Mouse (Mus musculus) forebrain, embryonic 10.5 days (tissue): ENCODE data around the gene Meis2. TPM values are rescaled to one million over a fixed set of nuclear protein-coding genes. Genes with fewer than 3 reads are reported as not detected.

ENCODE experiments used
- DNase-seq: peaks from one replicate; pipeline ENCODE4 v3.0.0-alpha.2; 2017; ENCODE audit warnings: low spot score; ENCODE audit errors: extremely low spot score
- H3K27ac ChIP-seq: fragments of 300-500 bp; sonication (generic); 2 replicates; pipeline ENCODE4 v1.5.1; 2016; ENCODE audit warnings: mild to moderate bottlenecking
- H3K27me3 ChIP-seq: fragments of 300-500 bp; sonication (generic); 2 replicates; pipeline ENCODE4 v1.6.1; 2016; ENCODE audit warnings: mild to moderate bottlenecking; ENCODE audit not compliant: poor library complexity, severe bottlenecking
- H3K36me3 ChIP-seq: fragments of 300-500 bp; sonication (generic); replicated peaks from 2 replicates; pipeline ENCODE4 v1.6.1; 2016; ENCODE audit warnings: mild to moderate bottlenecking, moderate library complexity
- H3K4me1 ChIP-seq: fragments of 300-500 bp; sonication (generic); 2 replicates; pipeline ENCODE4 v1.6.1; 2016
- H3K4me3 ChIP-seq: fragments of 300-500 bp; sonication (generic); 2 replicates; pipeline ENCODE4 v1.5.1; 2016; ENCODE audit warnings: mild to moderate bottlenecking, moderate library complexity
- H3K9me3 ChIP-seq: fragments of 300-500 bp; sonication (generic); 2 replicates; pipeline ENCODE4 v1.6.1; 2016; ENCODE audit warnings: mild to moderate bottlenecking, moderate library complexity
- WGBS: fragments of 180-500 bp; shearing (Covaris S2); methylation state at CpG from one replicate; pipeline ENCODE4 v1.1.7; 2016; 5-methylcytosine and 5-hydroxymethylcytosine counted together
- polyA plus RNA-seq: library from polyadenylated mRNA; unstranded; fragments of >200 nt; fragmentation: Nextera tagmentation; extraction: Ambion mirVana; gene quantifications from 2 replicates; pipeline ENCODE4 v1.2.1, GENCODE M21; 2016

The Meis2 gene
- polyA plus RNA-seq, 1 experiment from 2014 or later: 32.5 TPM

- no peak overlapping the region for H3K27ac ChIP-seq
- no peak for DNase-seq
- H3K36me3 ChIP-seq: 0 out of 2 replicates have a peak, but pooled peaks cover 4% of the 10 kb centered on the region
- WGBS: 85% methylated on average over 4 of the region's 4 CpGs
- H3K9me3 ChIP-seq: no peaks in the 10 kb centered on the region
- no peak overlapping the region for H3K4me3 ChIP-seq
- 0 out of 2 replicates have a peak, but pooled peaks cover 3% of the 10 kb centered on the region for H3K27me3 ChIP-seq
- H3K4me1 ChIP-seq: peaks cover 40% of the 10 kb centered on the region
These were observed 176.4 kb downstream of the Meis2 start for GRCm38 (mm10) chr2:115889212-115889611.

DNA sequence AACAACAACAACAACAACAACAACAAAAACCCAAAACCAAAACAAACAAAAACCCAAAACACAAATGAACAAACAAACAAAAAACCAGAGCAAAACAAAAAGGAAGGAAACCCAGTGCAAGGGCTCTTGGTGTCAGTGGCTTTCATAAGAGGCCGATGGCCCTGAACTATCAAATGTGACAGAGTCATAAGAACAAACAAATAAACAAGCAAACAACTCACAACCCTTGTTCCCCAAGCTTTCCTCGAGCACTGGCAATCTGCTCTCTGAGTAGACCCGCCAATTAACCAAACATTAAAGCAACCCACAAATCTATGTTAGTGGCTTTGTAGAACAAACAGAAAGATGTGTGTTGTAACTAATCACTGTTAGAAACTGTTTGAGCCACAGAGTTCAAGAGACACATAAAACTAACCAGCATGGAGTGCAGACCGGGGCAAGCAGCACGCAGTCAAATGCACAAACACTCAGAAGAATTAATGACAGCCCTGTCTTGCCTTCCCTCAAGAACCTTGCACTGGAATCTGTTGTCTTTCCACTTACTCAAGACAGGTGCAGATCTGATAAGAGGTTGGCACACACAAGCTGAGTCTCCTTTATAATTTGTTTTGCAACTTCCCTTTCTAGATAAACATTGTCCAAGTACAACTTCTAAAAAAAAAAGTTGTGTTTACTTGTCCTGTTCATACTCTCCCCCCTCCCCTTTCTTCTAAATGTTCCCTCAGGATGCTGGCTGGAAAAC lies 177.1 kb downstream of the Meis2 start:
- peaks cover 47% of the 10 kb centered on the region for H3K4me1 ChIP-seq
- 0 out of 2 replicates have a peak, but pooled peaks cover 3% of the 10 kb centered on the region for H3K27me3 ChIP-seq
- H3K36me3 ChIP-seq: 0 out of 2 replicates have a peak, but pooled peaks cover 4% of the 10 kb centered on the region
- no peaks in the 10 kb centered on the region for H3K9me3 ChIP-seq
- H3K27ac ChIP-seq: no peak overlapping the region
- DNase-seq: no peak
- 86% methylated on average over 5 of the region's 5 CpGs for WGBS
- no peak overlapping the region for H3K4me3 ChIP-seq

DNA sequence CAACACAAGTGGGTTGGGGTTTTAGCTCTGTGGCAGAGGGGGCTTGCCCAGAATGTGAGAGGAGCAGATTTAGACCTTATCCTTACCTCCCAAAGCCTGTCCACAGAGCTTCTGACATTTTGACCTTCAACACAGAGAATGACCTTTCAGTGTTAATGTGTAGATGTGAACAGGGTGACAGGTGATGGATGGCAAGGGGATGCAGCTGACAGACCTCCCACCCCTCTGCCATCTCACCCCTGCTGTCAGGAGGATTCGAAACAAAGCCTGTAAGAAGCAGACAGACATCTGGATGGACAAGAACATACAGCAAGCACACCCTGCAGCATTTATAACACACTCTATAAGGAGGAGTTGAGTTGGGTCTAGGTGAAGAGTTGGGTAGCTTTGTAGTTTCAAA lies 178.0 kb downstream of the Meis2 start:
- no peak for DNase-seq
- Histone ChIP-seq H3K4me3 (no peak overlapping the region), H3K36me3 (0 out of 2 replicates have a peak, but pooled peaks cover 4% of the 10 kb centered on the region), H3K9me3 (no peaks in the 10 kb centered on the region), H3K27me3 (0 out of 2 replicates have a peak, but pooled peaks cover 3% of the 10 kb centered on the region), H3K4me1 (peaks cover 44% of the 10 kb centered on the region), H3K27ac (no peak overlapping the region)
- 79% methylated on average over 1 of the region's 1 CpGs for WGBS

DNA sequence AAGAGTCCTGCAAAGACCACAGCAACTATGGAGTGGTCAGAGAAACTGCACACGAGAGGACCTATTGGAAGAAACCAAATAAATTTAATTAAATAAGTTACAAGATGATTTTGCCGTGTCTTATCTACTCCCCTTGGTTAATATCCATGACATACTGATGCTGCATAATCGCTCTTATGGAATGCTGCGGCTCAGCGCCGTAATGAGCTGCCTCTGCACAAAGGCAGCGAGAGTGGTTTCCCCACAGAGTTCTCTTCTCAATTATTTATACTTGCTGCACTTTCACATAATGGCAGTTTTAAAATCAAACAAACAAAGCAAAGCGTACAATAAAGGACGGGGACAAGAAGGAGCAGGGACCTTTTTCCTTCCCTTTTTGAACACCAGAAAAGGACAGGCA lies 181.5 kb downstream of the Meis2 start:
- Histone ChIP-seq H3K36me3 (0 out of 2 replicates have a peak, but pooled peaks cover 4% of the 10 kb centered on the region), H3K27ac (no peak overlapping the region), H3K9me3 (no peaks in the 10 kb centered on the region), H3K27me3 (no peaks in the 10 kb centered on the region; the same call in 1 of the 2 replicates), H3K4me1 (peaks cover 43% of the 10 kb centered on the region), H3K4me3 (no peak overlapping the region)
- no peak for DNase-seq
- 43% methylated on average over 9 of the region's 9 CpGs for WGBS

GRCm38 (mm10) chr2:115883520-115883919 lies 182.1 kb downstream of the Meis2 start:
- peaks cover 37% of the 10 kb centered on the region for H3K4me1 ChIP-seq
- DNase-seq: no peak
- no peaks in the 10 kb centered on the region for H3K9me3 ChIP-seq
- peaks cover 7% of the 10 kb centered on the region for H3K27me3 ChIP-seq
- H3K36me3 ChIP-seq: 0 out of 2 replicates have a peak, but pooled peaks cover 4% of the 10 kb centered on the region
- WGBS: 72% methylated on average over 10 of the region's 10 CpGs
- H3K27ac ChIP-seq: no peak overlapping the region
- no peak overlapping the region for H3K4me3 ChIP-seq

GRCm38 (mm10) chr2:115875802-115876531 lies 189.7 kb downstream of the Meis2 start:
- DNase-seq: no peak
- Histone ChIP-seq H3K27ac (no peak overlapping the region), H3K4me1 (peaks cover 34% of the 10 kb centered on the region), H3K9me3 (no peaks in the 10 kb centered on the region), H3K4me3 (no peak overlapping the region), H3K27me3 (peaks cover 10% of the 10 kb centered on the region), H3K36me3 (no peaks in the 10 kb centered on the region)
- 76% methylated on average over 8 of the region's 8 CpGs for WGBS

DNA sequence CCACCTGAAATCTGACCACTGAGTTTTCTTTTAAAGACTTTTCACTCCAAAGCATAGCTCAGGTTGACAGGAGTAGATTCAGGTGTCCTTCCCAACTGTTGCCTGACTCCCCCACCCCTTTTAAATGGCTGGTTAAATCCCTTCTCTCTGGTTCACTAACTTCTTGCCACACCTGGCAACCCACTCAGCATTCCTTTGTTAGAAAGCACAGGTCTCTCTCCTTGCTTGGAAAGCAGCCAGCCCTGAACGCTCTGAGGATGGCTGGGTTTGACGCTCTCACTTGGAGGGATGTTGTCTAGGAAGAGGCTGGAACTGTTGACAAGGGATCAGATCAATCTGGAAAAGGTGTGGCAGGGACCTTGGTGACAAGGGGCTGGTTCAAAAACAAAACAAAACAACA lies 192.8 kb downstream of the Meis2 start:
- no peaks in the 10 kb centered on the region for H3K36me3 ChIP-seq
- peaks cover 55% of the 10 kb centered on the region for H3K4me1 ChIP-seq
- DNase-seq: no peak
- H3K27ac ChIP-seq: no peak overlapping the region; the same call in 1 of the 2 replicates
- no peak overlapping the region for H3K4me3 ChIP-seq
- WGBS: 18% methylated on average over 2 of the region's 2 CpGs
- H3K9me3 ChIP-seq: no peaks in the 10 kb centered on the region
- peaks cover 10% of the 10 kb centered on the region; the same call in 1 of the 2 replicates for H3K27me3 ChIP-seq

DNA sequence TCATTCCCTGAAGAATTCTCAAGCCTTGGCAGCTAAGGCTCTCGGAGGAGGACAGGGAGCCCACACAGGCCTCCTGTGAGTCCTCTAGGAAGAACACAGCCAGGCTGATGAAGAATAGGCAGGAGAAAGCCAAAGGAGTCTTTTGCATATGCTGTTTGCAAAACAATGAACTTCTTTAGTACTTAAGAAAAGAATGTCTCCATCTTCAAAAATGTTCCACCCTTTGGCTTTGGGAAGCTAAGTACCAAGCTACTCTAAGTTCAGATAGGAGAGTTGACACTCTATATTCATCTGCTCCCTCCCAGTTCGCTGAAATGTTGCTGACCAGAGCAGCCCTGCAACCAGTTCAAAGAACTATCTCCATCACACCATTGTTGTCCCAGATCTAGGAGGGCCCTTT lies 195.7 kb downstream of the Meis2 start:
- Histone ChIP-seq H3K27ac (peak overlapping the region; percentile 53; the same call in 1 of the 2 replicates), H3K9me3 (no peaks in the 10 kb centered on the region), H3K4me1 (peaks cover 61% of the 10 kb centered on the region), H3K36me3 (peaks cover 16% of the 10 kb centered on the region), H3K27me3 (peaks cover 26% of the 10 kb centered on the region), H3K4me3 (no peak overlapping the region)
- no peak for DNase-seq
- WGBS: 28% methylated on average over 2 of the region's 2 CpGs

DNA sequence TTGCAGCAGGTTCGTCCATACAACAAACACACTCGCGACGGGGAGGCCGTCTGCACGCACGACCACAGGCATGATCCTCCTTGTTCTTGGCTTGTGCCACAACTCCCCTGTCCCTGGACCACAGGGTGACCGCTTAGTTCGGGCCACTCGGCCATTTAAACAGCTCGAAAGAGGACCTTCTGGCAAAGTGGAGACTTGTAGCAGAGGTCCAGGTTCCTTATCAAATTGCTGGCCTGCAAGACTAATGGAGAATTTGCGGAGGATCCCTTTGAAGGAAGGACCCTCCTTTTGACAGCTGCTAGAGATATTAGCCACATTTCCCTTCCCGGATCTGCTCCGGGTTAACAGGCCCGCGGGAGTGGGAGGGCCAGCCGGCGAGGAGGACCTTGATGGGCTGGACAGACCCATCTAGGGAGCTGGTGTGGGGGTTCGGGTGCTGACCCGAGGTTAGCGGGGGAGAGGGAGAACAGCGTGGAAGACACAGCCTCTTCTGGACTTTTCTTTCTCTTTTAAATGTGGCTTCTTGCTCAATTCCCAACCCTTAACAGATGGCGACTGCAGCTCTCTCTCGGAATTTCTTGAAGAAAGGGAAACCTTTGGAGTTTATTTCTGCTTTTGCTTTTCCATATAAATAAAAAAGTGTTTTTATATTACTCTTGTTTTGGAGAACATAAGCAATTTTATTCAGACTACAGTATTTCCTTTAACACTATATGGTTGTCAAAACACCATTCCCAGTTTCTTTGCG lies 204.9 kb downstream of the Meis2 start:
- peaks cover 12% of the 10 kb centered on the region for H3K36me3 ChIP-seq
- peaks cover 78% of the 10 kb centered on the region for H3K27me3 ChIP-seq
- peak overlapping the region; percentile 51 for H3K4me3 ChIP-seq
- peak overlapping the region; percentile 66 for H3K27ac ChIP-seq
- peaks cover 55% of the 10 kb centered on the region for H3K4me1 ChIP-seq
- DNase-seq: peak; percentile 54
- H3K9me3 ChIP-seq: no peaks in the 10 kb centered on the region
- 1% methylated on average over 25 of the region's 25 CpGs for WGBS

GRCm38 (mm10) chr2:115860141-115860480 lies 205.5 kb downstream of the Meis2 start:
- peak overlapping the region; percentile 51 for H3K4me3 ChIP-seq
- H3K4me1 ChIP-seq: peaks cover 61% of the 10 kb centered on the region
- H3K27me3 ChIP-seq: peaks cover 85% of the 10 kb centered on the region
- DNase-seq: peak; percentile 36
- WGBS: 1% methylated on average over 15 of the region's 15 CpGs
- peak overlapping the region; percentile 66 for H3K27ac ChIP-seq
- no peaks in the 10 kb centered on the region for H3K9me3 ChIP-seq
- H3K36me3 ChIP-seq: peaks cover 12% of the 10 kb centered on the region

- peak; percentile 77 for DNase-seq
- WGBS: under 1% methylated on average over 27 of the region's 27 CpGs
- H3K27me3 ChIP-seq: peaks cover 90% of the 10 kb centered on the region
- peaks cover 67% of the 10 kb centered on the region for H3K4me1 ChIP-seq
- H3K36me3 ChIP-seq: peaks cover 12% of the 10 kb centered on the region
- H3K9me3 ChIP-seq: no peaks in the 10 kb centered on the region
- H3K4me3 ChIP-seq: peak overlapping the region; percentile 51
- H3K27ac ChIP-seq: peak overlapping the region; percentile 83
These were observed 206.1 kb downstream of the Meis2 start for GRCm38 (mm10) chr2:115859371-115860140.

DNA sequence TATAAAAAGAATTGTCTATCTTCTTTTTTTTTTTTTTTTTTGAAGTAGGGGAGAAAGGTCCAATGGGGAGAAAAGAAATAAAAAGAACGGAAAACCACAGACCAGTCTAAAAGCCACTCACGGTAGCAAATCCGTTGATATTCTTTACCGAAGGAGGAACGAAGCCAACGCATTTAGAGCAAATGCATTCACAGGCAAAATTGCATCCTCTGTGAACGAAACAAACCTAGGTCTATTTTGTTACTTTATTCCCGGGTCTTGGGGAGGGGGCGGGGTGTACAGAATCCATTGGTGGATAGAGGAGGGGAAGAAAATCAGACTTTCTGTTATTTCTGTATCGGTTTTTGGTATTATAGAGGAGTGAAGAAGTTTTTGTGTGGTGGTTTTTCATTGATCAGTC lies 206.7 kb downstream of the Meis2 start:
- H3K27me3 ChIP-seq: peaks cover 92% of the 10 kb centered on the region
- no peak for DNase-seq
- WGBS: 0% methylated on average over 10 of the region's 10 CpGs
- peak overlapping the region; percentile 83 for H3K27ac ChIP-seq
- H3K4me3 ChIP-seq: peak overlapping the region; percentile 51
- H3K36me3 ChIP-seq: peaks cover 7% of the 10 kb centered on the region
- peaks cover 73% of the 10 kb centered on the region for H3K4me1 ChIP-seq
- no peaks in the 10 kb centered on the region for H3K9me3 ChIP-seq
